In the genomic region with DNA sequence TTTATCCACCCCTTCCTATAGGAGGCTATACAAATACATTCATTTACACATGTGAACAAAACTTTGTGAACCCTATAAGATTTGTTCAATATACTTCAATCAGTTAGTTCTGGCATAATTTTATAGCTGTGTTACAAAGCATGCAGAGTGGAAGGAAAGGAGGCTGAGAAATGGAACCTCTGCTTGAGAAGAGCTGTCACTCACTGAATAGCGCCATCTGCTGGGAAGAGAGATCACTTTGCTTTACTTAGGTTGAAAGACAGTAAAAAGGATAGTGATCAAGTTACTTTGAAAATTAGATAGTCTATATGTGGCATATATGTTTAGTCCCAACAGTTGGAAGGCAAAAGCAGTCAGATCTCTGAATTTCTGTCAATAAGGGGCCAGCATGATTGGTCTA, we compare ENCODE assay signal across 9 mouse cellular contexts.
DNase-seq lines count a peak whose midpoint lies in the region; ATAC-seq and TF ChIP-seq lines count a peak whose summit lies in the region.
"Had no signal": no experiment of that assay in that cellular context is flagged by ENCODE, and none has a peak within 500 bp of the region (broad histone marks: within the 10 kb centered on the region; RNA-seq: fewer than 3 reads in every experiment).

No protein-coding gene starts in this region.

- dilution Hi-C loops in CH12.LX (cut with MboI; ENCODE audit: extremely low pct_ligation_motif_present, extremely low pct_unique_long_range_greater_than_20kb, low sequenced_read_pairs), result no loop called here

- H3K27me3 ChIP-seq in hindbrain, embryonic 11.5 days (ENCODE audit: control insufficient read depth, insufficient read depth, low read length), result no peaks in the 10 kb centered on the region
- H3K27me3 ChIP-seq in hindbrain, embryonic 13.5 days, result no peaks in the 10 kb centered on the region
- H3K27me3 ChIP-seq in CH12.LX (replicated peaks), result no peaks in the 10 kb centered on the region
- H3K27me3 ChIP-seq: neural tube, embryonic 12.5 days had no signal

- TF ChIP-seq RAD21 in CH12.LX (IDR thresholded peaks at IDR 0.05; ENCODE audit: low read depth, low read length), result no peak; the same call in 1 of the 2 replicates

- no peak for TF ChIP-seq EP300 in CH12.LX (IDR thresholded peaks at IDR 0.05; ENCODE audit: low read length)

- H3K9me3 ChIP-seq in hindbrain, embryonic 11.5 days (ENCODE audit: control insufficient read depth, low read length), result no peaks in the 10 kb centered on the region
- H3K9me3 ChIP-seq in hindbrain, embryonic 13.5 days, result no peaks in the 10 kb centered on the region
- H3K9me3 ChIP-seq in CH12.LX (replicated peaks; ENCODE audit: low read length), result peaks cover 3% of the 10 kb centered on the region
- H3K9me3 ChIP-seq: neural tube, embryonic 12.5 days had no signal

- no peak for ATAC-seq in hindbrain, embryonic 11.5 days (ENCODE audit: low FRiP score)
- ATAC-seq in hindbrain, embryonic 13.5 days (ENCODE audit: low FRiP score), result no peak
- ATAC-seq in frontal cortex, adult (ENCODE audit: low TSS enrichment), result peak; percentile 78
- ATAC-seq in erythroblast, adult 5-6 weeks (replicated peaks; ENCODE audit: low FRiP score, poor library complexity, severe bottlenecking), result no peak
- ATAC-seq in monocyte, adult 5-6 weeks (replicated peaks; ENCODE audit: insufficient number of reproducible peaks, low FRiP score, low TSS enrichment, poor library complexity, severe bottlenecking), result no peak

- no peaks in the 10 kb centered on the region for H3K36me3 ChIP-seq in hindbrain, embryonic 11.5 days (ENCODE audit: control insufficient read depth, insufficient read depth, low read length)
- H3K36me3 ChIP-seq in hindbrain, embryonic 13.5 days, result no peaks in the 10 kb centered on the region
- H3K36me3 ChIP-seq in CH12.LX (replicated peaks in 1 of 2; ENCODE audit: control insufficient read depth in 1 of 2, insufficient read depth in 1 of 2, low read length in 1 of 2), result no peaks in the 10 kb centered on the region
- H3K36me3 ChIP-seq: neural tube, embryonic 12.5 days had no signal

- TF ChIP-seq CTCF in CH12.LX (conservative IDR thresholded peaks at IDR 0.05 in 1 of 2, IDR thresholded peaks at IDR 0.05 in 1 of 2; ENCODE audit: low read depth in 2 of 2, low read length in 2 of 2), result peak in 1 of 2 experiments; percentile 32; a peak in 2 of 4 replicates

- TF ChIP-seq POLR2A in CH12.LX (IDR thresholded peaks at IDR 0.05; ENCODE audit: low read depth, low read length), result no peak

- no peaks in the 10 kb centered on the region for H3K4me1 ChIP-seq in hindbrain, embryonic 11.5 days (replicated peaks; ENCODE audit: control insufficient read depth, insufficient read depth, low read length)
- no peaks in the 10 kb centered on the region for H3K4me1 ChIP-seq in hindbrain, embryonic 13.5 days (replicated peaks)
- H3K4me1 ChIP-seq in CH12.LX (ENCODE audit: control insufficient read depth in 1 of 2, insufficient read depth in 2 of 2), result no peaks in the 10 kb centered on the region
- H3K4me1 ChIP-seq: neural tube, embryonic 12.5 days had no signal

- H3K9ac ChIP-seq in hindbrain, embryonic 11.5 days (ENCODE audit: low read depth, low read length), result no peak overlapping the region
- no peak overlapping the region for H3K9ac ChIP-seq in hindbrain, embryonic 13.5 days
- no peak overlapping the region for H3K9ac ChIP-seq in CH12.LX (ENCODE audit: insufficient read depth, low read depth)
- H3K9ac ChIP-seq: neural tube, embryonic 12.5 days had no signal

- in situ Hi-C loops in CH12.LX (cut with MboI; ENCODE audit: low pct_ligation_motif_present, low pct_unique_long_range_greater_than_20kb, low sequenced_read_pairs), result no loop called here

- no peak overlapping the region for H3K4me2 ChIP-seq in hindbrain, embryonic 11.5 days (replicated peaks; ENCODE audit: low read depth, low read length)
- H3K4me2 ChIP-seq in hindbrain, embryonic 13.5 days, result no peak overlapping the region
- H3K4me2 ChIP-seq in CH12.LX (ENCODE audit: insufficient read depth, low read depth, poor library complexity, severe bottlenecking), result no peak overlapping the region
- H3K4me2 ChIP-seq: neural tube, embryonic 12.5 days had no signal

- H3K27ac ChIP-seq in hindbrain, embryonic 11.5 days (ENCODE audit: low read depth, low read length), result no peak overlapping the region
- no peak overlapping the region for H3K27ac ChIP-seq in hindbrain, embryonic 13.5 days
- H3K27ac ChIP-seq in CH12.LX (ENCODE audit: insufficient read depth, low read depth), result no peak overlapping the region
- H3K27ac ChIP-seq: neural tube, embryonic 12.5 days had no signal

- peak; percentile 75 for DNase-seq in hindbrain, embryonic 11.5 days (ENCODE audit: low spot score)
- DNase-seq in CH12.LX (ENCODE audit: extremely low read depth) (peak; percentile 8), adipocyte (ENCODE audit: low spot score) (peak; percentile 10)
- peak; percentile 42 for DNase-seq in lung, postnatal 36 days

- WGBS in hindbrain, embryonic 11.5 days, result 25% methylated on average over 1 of the region's 1 CpGs
- WGBS in hindbrain, embryonic 13.5 days, result 34% methylated on average over 1 of the region's 1 CpGs

- H3K4me3 ChIP-seq in hindbrain, embryonic 11.5 days (ENCODE audit: low read depth, low read length), result no peak overlapping the region
- no peak overlapping the region for H3K4me3 ChIP-seq in hindbrain, embryonic 13.5 days
- H3K4me3 ChIP-seq in CH12.LX (replicated peaks in 1 of 3; ENCODE audit: low read depth in 2 of 3, low read length in 2 of 3, poor library complexity in 1 of 3), result no peak overlapping the region
- H3K4me3 ChIP-seq: neural tube, embryonic 12.5 days had no signal

- H3K79me2 ChIP-seq in CH12.LX (replicated peaks; ENCODE audit: control insufficient read depth, extremely low read depth, insufficient read depth, poor library complexity, severe bottlenecking), result no peaks in the 10 kb centered on the region

TF ChIP-seq in CH12.LX, 34 proteins besides CTCF, POLR2A, EP300 and RAD21:
- TF ChIP-seq ETS1 (conservative IDR thresholded peaks at IDR 0.05; ENCODE audit: low read depth, low read length), result no peak
- no peak for TF ChIP-seq ELF1 (IDR thresholded peaks at IDR 0.05; ENCODE audit: low read depth, low read length)
- TF ChIP-seq TCF12 (IDR thresholded peaks at IDR 0.05; ENCODE audit: low read depth, low read length), result no peak
- TF ChIP-seq ZNF384 (IDR thresholded peaks at IDR 0.05; ENCODE audit: low read depth, low read length), result no peak
- TF ChIP-seq NRF1 (IDR thresholded peaks at IDR 0.05; ENCODE audit: low read depth, low read length), result no peak
- TF ChIP-seq ZKSCAN1 (IDR thresholded peaks at IDR 0.05; ENCODE audit: borderline replicate concordance, low read depth, low read length), result no peak
- no peak for TF ChIP-seq TBP (conservative IDR thresholded peaks at IDR 0.05; ENCODE audit: low read depth, low read length)

Comparison
In these comparisons a context has a peak if more than half of its experiments do, and no peak if none do; other contexts are left out.
1. DNase-seq: peak in every context shown above with its lines; median percentile 75 in hindbrain, embryonic 11.5 days; 42 in lung, postnatal 36 days; 10 in adipocyte; 8 in CH12.LX.